Comparison of ENCODE assay signal across 8 mouse cellular contexts in the genomic region with DNA sequence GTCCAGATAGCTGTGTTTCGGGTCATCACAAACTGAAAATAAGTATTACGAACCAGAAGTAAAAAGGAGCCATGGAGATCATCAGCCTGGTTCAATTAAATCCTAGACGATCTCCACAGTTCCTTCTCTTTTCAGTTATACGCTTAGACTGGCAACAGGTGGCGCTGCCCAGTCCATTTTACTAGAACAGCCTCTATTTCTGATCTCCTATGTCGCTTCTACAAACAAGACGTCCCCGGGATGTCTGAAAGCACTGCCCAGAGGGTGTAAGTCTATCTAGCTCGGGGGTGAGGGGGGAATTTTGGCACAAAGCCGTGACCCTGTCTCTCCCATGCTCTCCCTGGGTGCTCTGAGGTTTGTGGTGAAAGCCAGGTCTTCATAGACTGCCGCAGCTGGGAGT. TPM values are rescaled to one million over a fixed set of nuclear protein-coding genes. Genes with fewer than 3 reads are reported as not detected.
DNase-seq lines count a peak whose midpoint lies in the region; ATAC-seq and TF ChIP-seq lines count a peak whose summit lies in the region.

No protein-coding gene starts in this region.

- H3K9ac ChIP-seq in forebrain, postnatal 0 days: 0 out of 2 replicates have a peak overlapping the region, but pooled peaks have one; percentile 7
- H3K9ac ChIP-seq in hindbrain, embryonic 12.5 days: no peak overlapping the region

- WGBS in forebrain, postnatal 0 days: 18% methylated on average over 11 of the region's 11 CpGs
- 22% methylated on average over 11 of the region's 11 CpGs for WGBS in hindbrain, embryonic 12.5 days

- no peak for ATAC-seq in forebrain, postnatal 0 days
- ATAC-seq in hindbrain, embryonic 12.5 days (ENCODE audit: low FRiP score): no peak

- no peaks in the 10 kb centered on the region for H3K36me3 ChIP-seq in forebrain, postnatal 0 days (ENCODE audit: insufficient read depth)
- no peaks in the 10 kb centered on the region for H3K36me3 ChIP-seq in hindbrain, embryonic 12.5 days

- DNase-seq in NIH3T3 (ENCODE audit: low read depth): peak; percentile 81
- peak; percentile 28 for DNase-seq in c-Kit-positive CD71-positive TER-119-negative erythroid progenitor cells, embryonic 14.5 days (ENCODE audit: low read depth)
- peak; percentile 75 for DNase-seq in forebrain, postnatal 0 days
- peak; percentile 38 for DNase-seq in layer of hippocampus, adult 9-11 months
- DNase-seq in lung, postnatal 14 days: peak; percentile 80
- peak; percentile 27 for DNase-seq in right cerebral cortex, adult 18-20 months
- no peak for DNase-seq in T-cell, adult 2 months (ENCODE audit: low spot score)

- no peaks in the 10 kb centered on the region for H3K9me3 ChIP-seq in forebrain, postnatal 0 days (ENCODE audit: low read length)
- no peaks in the 10 kb centered on the region for H3K9me3 ChIP-seq in hindbrain, embryonic 12.5 days (replicated peaks)

- H3K4me2 ChIP-seq in forebrain, postnatal 0 days (ENCODE audit: low read depth): peak overlapping the region; percentile 46
- H3K4me2 ChIP-seq in hindbrain, embryonic 12.5 days (replicated peaks): peak overlapping the region; percentile 48

- peak overlapping the region; percentile 11; the same call in 1 of the 2 replicates for H3K4me3 ChIP-seq in forebrain, postnatal 0 days (ENCODE audit: low read depth, low read length)
- H3K4me3 ChIP-seq in hindbrain, embryonic 12.5 days: 0 out of 2 replicates have a peak overlapping the region, but pooled peaks have one; percentile 6

- no peaks in the 10 kb centered on the region for H3K27me3 ChIP-seq in forebrain, postnatal 0 days (ENCODE audit: insufficient read depth, low read length)
- peaks cover 13% of the 10 kb centered on the region; the same call in 1 of the 2 replicates for H3K27me3 ChIP-seq in hindbrain, embryonic 12.5 days

- no peak overlapping the region for H3K27ac ChIP-seq in forebrain, postnatal 0 days (ENCODE audit: low read depth, low read length)
- no peak overlapping the region for H3K27ac ChIP-seq in hindbrain, embryonic 12.5 days

- H3K4me1 ChIP-seq in forebrain, postnatal 0 days (ENCODE audit: insufficient read depth): peaks cover 3% of the 10 kb centered on the region; the same call in 1 of the 2 replicates
- peaks cover 8% of the 10 kb centered on the region; the same call in 1 of the 2 replicates for H3K4me1 ChIP-seq in hindbrain, embryonic 12.5 days

- TF ChIP-seq CTCF in forebrain, postnatal 0 days (IDR thresholded peaks at IDR 0.05; ENCODE audit: low read depth): peak; percentile 74

RNA-seq across cellular contexts. Expression of gene Cyb5r3, which starts 37.8 kb away (rescaled TPM):
- total RNA-seq in forebrain, postnatal 0 days (2014; rRNA removed): 81.2 and 92.5 TPM in 2 replicates
- polyA plus RNA-seq in forebrain, postnatal 0 days (2015; fragmentation: Nextera tagmentation; extraction: Ambion mirVana): 88.3 and 149 TPM in 2 replicates
- polyA plus RNA-seq in hindbrain, embryonic 12.5 days (2016; fragmentation: Nextera tagmentation; extraction: Ambion mirVana): 148 and 154 TPM in 2 replicates

RNA-seq across cellular contexts. Expression of gene A4galt, which starts 41.3 kb away (rescaled TPM):
- total RNA-seq in forebrain, postnatal 0 days (2014; rRNA removed): 3.3 and 11.6 TPM in 2 replicates
- 3.7 and 4.9 TPM in 2 replicates for polyA plus RNA-seq in forebrain, postnatal 0 days (2015; fragmentation: Nextera tagmentation; extraction: Ambion mirVana)
- polyA plus RNA-seq in hindbrain, embryonic 12.5 days (2016; fragmentation: Nextera tagmentation; extraction: Ambion mirVana): 2.0 and 2.2 TPM in 2 replicates
